ENCODE assay signal across 24 mouse cellular contexts in the genomic region with DNA sequence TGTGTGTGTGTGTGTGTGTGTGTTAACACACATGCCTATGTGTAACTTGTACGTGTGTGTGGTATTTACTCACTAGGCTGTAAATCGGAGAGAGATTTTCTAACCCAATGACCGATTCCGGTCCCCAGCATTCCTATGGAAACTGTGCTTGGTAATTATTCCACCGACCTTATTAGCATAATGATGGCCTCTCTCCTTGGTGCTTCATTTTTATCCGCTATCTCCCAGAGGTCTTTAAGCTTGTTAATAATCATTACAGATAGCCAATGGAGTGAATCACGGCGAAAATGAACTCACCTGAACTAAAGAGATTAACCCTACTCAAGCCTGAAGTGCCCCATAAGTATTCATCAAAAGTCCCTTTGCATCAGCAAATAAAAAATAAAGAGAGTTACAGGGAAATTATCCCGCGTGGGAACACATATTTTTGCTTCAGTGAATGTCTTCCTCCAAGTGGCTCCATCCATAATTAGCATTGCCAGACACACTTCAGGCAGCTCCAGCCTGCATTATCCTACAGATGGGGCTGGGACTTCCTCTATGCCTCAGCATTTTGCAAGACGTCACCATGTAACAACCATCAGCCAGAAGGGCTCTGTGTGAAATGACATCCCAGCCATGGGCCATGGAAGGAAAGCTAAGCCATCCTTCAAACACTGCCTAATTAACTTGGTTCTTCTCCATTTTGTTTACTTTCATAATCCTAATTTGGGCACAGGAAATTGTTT.
DNase-seq lines count a peak whose midpoint lies in the region; ATAC-seq and TF ChIP-seq lines count a peak whose summit lies in the region.
"Had no signal": no experiment of that assay in that cellular context is flagged by ENCODE, and none has a peak within 500 bp of the region (broad histone marks: within the 10 kb centered on the region; RNA-seq: fewer than 3 reads in every experiment).

No protein-coding gene starts in this region.

- H3K36me3 ChIP-seq in hindbrain, embryonic 12.5 days: no peaks in the 10 kb centered on the region
- no peaks in the 10 kb centered on the region for H3K36me3 ChIP-seq in hindbrain, embryonic 10.5 days
- no peaks in the 10 kb centered on the region for H3K36me3 ChIP-seq in midbrain, embryonic 14.5 days (ENCODE audit: control insufficient read depth, insufficient read depth, low read length)
- no peaks in the 10 kb centered on the region for H3K36me3 ChIP-seq in midbrain, embryonic 11.5 days (ENCODE audit: control insufficient read depth, insufficient read depth, low read length)
- no peaks in the 10 kb centered on the region for H3K36me3 ChIP-seq in hindbrain, embryonic 15.5 days
- H3K36me3 ChIP-seq: embryonic facial prominence, embryonic 12.5 days; heart, embryonic 12.5 days; limb, embryonic 15.5 days had no signal

- no peak for TF ChIP-seq CTCF in cerebellum, adult 2 months (IDR thresholded peaks at IDR 0.05; ENCODE audit: borderline replicate concordance, insufficient read depth, low read depth, low read length)

- H3K4me2 ChIP-seq in hindbrain, embryonic 12.5 days (replicated peaks): no peak overlapping the region
- no peak overlapping the region for H3K4me2 ChIP-seq in midbrain, embryonic 14.5 days (ENCODE audit: low read length)
- no peak overlapping the region for H3K4me2 ChIP-seq in midbrain, embryonic 11.5 days
- H3K4me2 ChIP-seq in hindbrain, embryonic 15.5 days: no peak overlapping the region
- H3K4me2 ChIP-seq: embryonic facial prominence, embryonic 12.5 days; heart, embryonic 12.5 days; limb, embryonic 15.5 days; lung, embryonic 14.5 days had no signal

- H3K4me3 ChIP-seq in hindbrain, embryonic 12.5 days: no peak overlapping the region
- H3K4me3 ChIP-seq in hindbrain, embryonic 10.5 days: no peak overlapping the region
- no peak overlapping the region for H3K4me3 ChIP-seq in midbrain, embryonic 14.5 days (replicated peaks; ENCODE audit: low read depth, low read length)
- no peak overlapping the region for H3K4me3 ChIP-seq in midbrain, embryonic 11.5 days (ENCODE audit: low read depth, low read length)
- no peak overlapping the region for H3K4me3 ChIP-seq in hindbrain, embryonic 15.5 days
- H3K4me3 ChIP-seq in cerebellum, adult 2 months (replicated peaks; ENCODE audit: insufficient read depth, low read depth, low read length): no peak overlapping the region
- H3K4me3 ChIP-seq: embryonic facial prominence, embryonic 12.5 days; heart, embryonic 12.5 days; limb, embryonic 15.5 days; myocyte had no signal

- 70% methylated on average over 11 of the region's 11 CpGs for WGBS in hindbrain, embryonic 12.5 days
- 90% methylated on average over 11 of the region's 11 CpGs for WGBS in hindbrain, embryonic 10.5 days
- 52% methylated on average over 11 of the region's 11 CpGs for WGBS in midbrain, embryonic 14.5 days
- WGBS in midbrain, embryonic 11.5 days: 77% methylated on average over 11 of the region's 11 CpGs
- 42% methylated on average over 11 of the region's 11 CpGs for WGBS in hindbrain, embryonic 15.5 days
- 75% methylated on average over 11 of the region's 11 CpGs for WGBS in cerebellum, adult 2 months

- ATAC-seq in hindbrain, embryonic 12.5 days (ENCODE audit: low FRiP score): peak; percentile 46; the same call in 1 of the 2 replicates
- no peak; the same call in 1 of the 2 replicates for ATAC-seq in midbrain, embryonic 14.5 days (ENCODE audit: low FRiP score, low TSS enrichment)
- no peak for ATAC-seq in midbrain, embryonic 11.5 days (ENCODE audit: low FRiP score)
- ATAC-seq in hindbrain, embryonic 15.5 days (ENCODE audit: low FRiP score, low read depth): peak; percentile 34; the same call in 1 of the 2 replicates
- no peak for ATAC-seq in granulocyte monocyte progenitor cell, adult 5-6 weeks (replicated peaks; ENCODE audit: poor library complexity, severe bottlenecking)
- ATAC-seq: intestine, postnatal 0 days had no signal

- no peaks in the 10 kb centered on the region for H3K27me3 ChIP-seq in hindbrain, embryonic 12.5 days
- H3K27me3 ChIP-seq in hindbrain, embryonic 10.5 days (ENCODE audit: insufficient read depth, poor library complexity, severe bottlenecking): 0 out of 2 replicates have a peak, but pooled peaks cover 6% of the 10 kb centered on the region
- no peaks in the 10 kb centered on the region for H3K27me3 ChIP-seq in midbrain, embryonic 14.5 days (ENCODE audit: control insufficient read depth, insufficient read depth, low read length)
- H3K27me3 ChIP-seq in midbrain, embryonic 11.5 days (ENCODE audit: control insufficient read depth, insufficient read depth, low read length): no peaks in the 10 kb centered on the region
- H3K27me3 ChIP-seq in hindbrain, embryonic 15.5 days: no peaks in the 10 kb centered on the region
- no peaks in the 10 kb centered on the region for H3K27me3 ChIP-seq in cerebellum, adult 2 months (ENCODE audit: control insufficient read depth, insufficient read depth, low read length)
- H3K27me3 ChIP-seq: embryonic facial prominence, embryonic 12.5 days; limb, embryonic 15.5 days had no signal

- no peak overlapping the region for H3K9ac ChIP-seq in hindbrain, embryonic 12.5 days
- no peak overlapping the region for H3K9ac ChIP-seq in midbrain, embryonic 14.5 days (replicated peaks; ENCODE audit: low read length)
- H3K9ac ChIP-seq in midbrain, embryonic 11.5 days (ENCODE audit: low read length): no peak overlapping the region
- no peak overlapping the region for H3K9ac ChIP-seq in hindbrain, embryonic 15.5 days
- H3K9ac ChIP-seq: embryonic facial prominence, embryonic 12.5 days; heart, embryonic 12.5 days; limb, embryonic 15.5 days; liver, embryonic 14.5 days; lung, embryonic 14.5 days had no signal

- no peak for DNase-seq in hindbrain, embryonic 10.5 days (ENCODE audit: low spot score)
- peak; percentile 40 for DNase-seq in midbrain, embryonic 14.5 days
- no peak for DNase-seq in midbrain, embryonic 11.5 days (ENCODE audit: low spot score, missing footprints)
- no peak for DNase-seq in cerebellum, adult 2 months
- DNase-seq: adrenal gland, postnatal 36 days; cerebellum, adult 11-12 months; cerebellum, postnatal 14 days; heart, postnatal 10 days; kidney, postnatal 4 days; layer of hippocampus, adult 9-11 months; left cerebral cortex, postnatal 4 days; lung, embryonic 14.5 days; retina, postnatal 1 day; right cerebral cortex, postnatal 25 days; spleen, adult 18-20 months had no signal

- TF ChIP-seq POLR2A in cerebellum, adult 2 months (IDR thresholded peaks at IDR 0.05; ENCODE audit: borderline replicate concordance, insufficient read depth, low read length): no peak

- H3K27ac ChIP-seq in hindbrain, embryonic 12.5 days: no peak overlapping the region
- H3K27ac ChIP-seq in hindbrain, embryonic 10.5 days: no peak overlapping the region
- no peak overlapping the region for H3K27ac ChIP-seq in midbrain, embryonic 14.5 days (replicated peaks; ENCODE audit: low read depth, low read length)
- no peak overlapping the region for H3K27ac ChIP-seq in midbrain, embryonic 11.5 days (ENCODE audit: low read depth, low read length)
- H3K27ac ChIP-seq in hindbrain, embryonic 15.5 days (replicated peaks): no peak overlapping the region
- H3K27ac ChIP-seq in cerebellum, adult 2 months (ENCODE audit: insufficient read depth, low read length): no peak overlapping the region
- H3K27ac ChIP-seq: embryonic facial prominence, embryonic 12.5 days; limb, embryonic 15.5 days; liver, embryonic 14.5 days had no signal

- no peaks in the 10 kb centered on the region for H3K9me3 ChIP-seq in hindbrain, embryonic 12.5 days (replicated peaks)
- no peaks in the 10 kb centered on the region for H3K9me3 ChIP-seq in hindbrain, embryonic 10.5 days
- no peaks in the 10 kb centered on the region for H3K9me3 ChIP-seq in midbrain, embryonic 14.5 days (ENCODE audit: control insufficient read depth, low read length)
- no peaks in the 10 kb centered on the region for H3K9me3 ChIP-seq in midbrain, embryonic 11.5 days (ENCODE audit: control insufficient read depth, low read length)
- H3K9me3 ChIP-seq in hindbrain, embryonic 15.5 days: no peaks in the 10 kb centered on the region
- H3K9me3 ChIP-seq: embryonic facial prominence, embryonic 12.5 days; heart, embryonic 12.5 days; limb, embryonic 15.5 days had no signal

- H3K4me1 ChIP-seq in hindbrain, embryonic 12.5 days: 0 out of 2 replicates have a peak, but pooled peaks cover 2% of the 10 kb centered on the region
- peaks cover 3% of the 10 kb centered on the region; the same call in 1 of the 2 replicates for H3K4me1 ChIP-seq in hindbrain, embryonic 10.5 days (replicated peaks)
- H3K4me1 ChIP-seq in midbrain, embryonic 14.5 days (ENCODE audit: control insufficient read depth, insufficient read depth, low read length): peaks cover 4% of the 10 kb centered on the region; the same call in 1 of the 2 replicates
- H3K4me1 ChIP-seq in midbrain, embryonic 11.5 days (ENCODE audit: control insufficient read depth, insufficient read depth, low read length): no peaks in the 10 kb centered on the region
- peaks cover 7% of the 10 kb centered on the region; the same call in 1 of the 2 replicates for H3K4me1 ChIP-seq in hindbrain, embryonic 15.5 days (replicated peaks)
- no peaks in the 10 kb centered on the region for H3K4me1 ChIP-seq in cerebellum, adult 2 months (ENCODE audit: control insufficient read depth, insufficient read depth, low read length)
- H3K4me1 ChIP-seq: embryonic facial prominence, embryonic 12.5 days; heart, embryonic 12.5 days; limb, embryonic 15.5 days had no signal

Comparison
In these comparisons a context has a peak if more than half of its experiments do, and no peak if none do; other contexts are left out.
1. ATAC-seq: peak in hindbrain, embryonic 12.5 days (single experiment) and hindbrain, embryonic 15.5 days (single experiment); none in midbrain, embryonic 14.5 days (single experiment), midbrain, embryonic 11.5 days (single experiment) and granulocyte monocyte progenitor cell, adult 5-6 weeks (single experiment).